Mouse (Mus musculus): ENCODE measurements around the gene Ren1. TPM values are rescaled to one million over a fixed set of nuclear protein-coding genes. Genes with fewer than 3 reads are reported as not detected.
"Not testable (repeated sequence)": the region's sequence is repeated elsewhere in the genome, so short reads cannot be mapped to it uniquely, and the experiment has no call there.

Ren1 gene
- polyA plus RNA-seq, 1 experiment from 2014 or later: not detected

- Histone ChIP-seq H3K36me3 (replicated peaks) (no peaks in the 10 kb centered on the region), H3K4me3 (no peak overlapping the region), H3K27me3 (ENCODE audit: poor library complexity, severe bottlenecking) (peaks cover 52% of the 10 kb centered on the region), H3K4me1 (peaks cover 32% of the 10 kb centered on the region), H3K9me3 (no peaks in the 10 kb centered on the region), H3K27ac (no peak overlapping the region)
- DNase-seq (ENCODE audit: extremely low spot score, low spot score): no peak
- 92% methylated on average over 8 of the region's 8 CpGs for WGBS
These were observed 24.4 kb upstream of the Ren1 start for GRCm38 (mm10) chr1:133325951-133326350.

DNA sequence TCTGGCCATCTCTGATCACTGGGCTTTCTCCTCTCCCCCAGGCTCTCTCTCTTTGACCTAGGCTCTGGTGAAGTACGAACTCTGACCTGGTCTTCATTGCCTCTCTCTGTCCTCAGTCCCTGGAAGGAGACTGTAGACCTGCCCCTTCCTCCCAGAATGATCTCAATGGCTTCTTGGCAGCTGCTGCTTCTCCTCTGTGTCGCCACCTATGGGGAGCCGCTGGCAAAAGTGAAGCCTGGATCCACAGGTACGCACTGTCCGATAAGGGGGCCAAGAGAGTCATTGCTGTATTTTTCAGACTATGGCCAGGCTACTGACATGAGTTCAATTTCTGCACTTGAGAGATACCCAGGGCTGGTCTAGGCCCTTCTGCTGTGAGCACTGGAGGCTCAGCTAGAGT, 23.2 kb upstream of the Ren1 start:
- Histone ChIP-seq H3K4me3 (no peak overlapping the region), H3K36me3 (replicated peaks) (no peaks in the 10 kb centered on the region), H3K27me3 (ENCODE audit: poor library complexity, severe bottlenecking) (peaks cover 64% of the 10 kb centered on the region), H3K4me1 (peaks cover 38% of the 10 kb centered on the region), H3K27ac (peak overlapping the region; percentile 15; the same call in 1 of the 2 replicates), H3K9me3 (no peaks in the 10 kb centered on the region)
- WGBS: 60% methylated on average over 5 of the region's 5 CpGs
- no peak for DNase-seq (ENCODE audit: extremely low spot score, low spot score)

GRCm38 (mm10) chr1:133328299-133328795, 22.0 kb upstream of the Ren1 start:
- no peaks in the 10 kb centered on the region for H3K36me3 ChIP-seq (replicated peaks)
- H3K27ac ChIP-seq: no peak overlapping the region
- H3K27me3 ChIP-seq (ENCODE audit: poor library complexity, severe bottlenecking): peaks cover 69% of the 10 kb centered on the region
- peaks cover 34% of the 10 kb centered on the region for H3K4me1 ChIP-seq
- no peaks in the 10 kb centered on the region for H3K9me3 ChIP-seq
- DNase-seq (ENCODE audit: extremely low spot score, low spot score): no peak
- 47% methylated on average over 6 of the region's 6 CpGs for WGBS
- H3K4me3 ChIP-seq: no peak overlapping the region

- peak overlapping the region; percentile 51 for H3K4me3 ChIP-seq
- peaks cover 27% of the 10 kb centered on the region for H3K4me1 ChIP-seq
- H3K9me3 ChIP-seq: no peaks in the 10 kb centered on the region
- peak; percentile 37 for DNase-seq (ENCODE audit: extremely low spot score, low spot score)
- H3K27ac ChIP-seq: peak overlapping the region; percentile 82
- no peaks in the 10 kb centered on the region for H3K36me3 ChIP-seq (replicated peaks)
- peaks cover 69% of the 10 kb centered on the region for H3K27me3 ChIP-seq (ENCODE audit: poor library complexity, severe bottlenecking)
- WGBS: 7% methylated on average over 34 of the region's 34 CpGs
These were observed 21.2 kb upstream of the Ren1 start for GRCm38 (mm10) chr1:133328896-133329637.

DNA sequence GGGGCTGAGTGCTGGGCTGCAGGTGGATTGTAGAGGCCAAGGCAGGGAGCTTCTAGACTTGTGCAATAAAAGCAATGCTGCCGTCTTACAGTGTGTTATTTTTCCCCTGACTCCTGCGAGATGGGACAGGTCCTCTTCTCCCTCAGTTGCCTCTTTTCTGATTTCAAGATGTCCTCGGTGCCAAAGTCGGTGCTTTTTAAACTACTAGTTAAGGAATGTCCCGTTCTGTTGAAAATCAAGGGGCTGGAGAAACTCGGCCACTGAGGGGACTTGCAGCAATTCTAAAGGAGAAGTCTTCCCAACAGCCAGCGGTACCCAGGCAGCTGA, 20.7 kb upstream of the Ren1 start:
- H3K27ac ChIP-seq: peak overlapping the region; percentile 82
- peaks cover 69% of the 10 kb centered on the region for H3K27me3 ChIP-seq (ENCODE audit: poor library complexity, severe bottlenecking)
- 17% methylated on average over 7 of the region's 7 CpGs for WGBS

GRCm38 (mm10) chr1:133331142-133331541, 19.2 kb upstream of the Ren1 start:
- Histone ChIP-seq H3K36me3 (replicated peaks) (no peaks in the 10 kb centered on the region), H3K27ac (no peak overlapping the region), H3K4me3 (no peak overlapping the region), H3K9me3 (no peaks in the 10 kb centered on the region), H3K4me1 (peaks cover 27% of the 10 kb centered on the region), H3K27me3 (ENCODE audit: poor library complexity, severe bottlenecking) (peaks cover 64% of the 10 kb centered on the region)
- 73% methylated on average over 3 of the region's 3 CpGs for WGBS
- no peak for DNase-seq (ENCODE audit: extremely low spot score, low spot score)

More for the DNA sequence above, 20.7 kb upstream of the Ren1 start:
- H3K4me1 ChIP-seq: peaks cover 27% of the 10 kb centered on the region
- H3K36me3 ChIP-seq (replicated peaks): no peaks in the 10 kb centered on the region
- H3K4me3 ChIP-seq: peak overlapping the region; percentile 51
- no peak for DNase-seq (ENCODE audit: extremely low spot score, low spot score)
- H3K9me3 ChIP-seq: no peaks in the 10 kb centered on the region

GRCm38 (mm10) chr1:133332656-133333430, 17.5 kb upstream of the Ren1 start:
- no peak for DNase-seq (ENCODE audit: extremely low spot score, low spot score)
- Histone ChIP-seq H3K36me3 (replicated peaks) (no peaks in the 10 kb centered on the region), H3K4me1 (peaks cover 27% of the 10 kb centered on the region), H3K4me3 (no peak overlapping the region), H3K27ac (no peak overlapping the region), H3K27me3 (ENCODE audit: poor library complexity, severe bottlenecking) (peaks cover 48% of the 10 kb centered on the region), H3K9me3 (no peaks in the 10 kb centered on the region)
- WGBS: 90% methylated on average over 11 of the region's 11 CpGs

- Histone ChIP-seq H3K27ac (no peak overlapping the region), H3K4me3 (no peak overlapping the region), H3K4me1 (peaks cover 17% of the 10 kb centered on the region), H3K9me3 (no peaks in the 10 kb centered on the region), H3K27me3 (ENCODE audit: poor library complexity, severe bottlenecking) (peaks cover 37% of the 10 kb centered on the region), H3K36me3 (replicated peaks) (no peaks in the 10 kb centered on the region)
- WGBS: 86% methylated on average over 6 of the region's 6 CpGs
- no peak for DNase-seq (ENCODE audit: extremely low spot score, low spot score)
These were observed 16.4 kb upstream of the Ren1 start for GRCm38 (mm10) chr1:133333937-133334336.

GRCm38 (mm10) chr1:133340403-133340802, 9.9 kb upstream of the Ren1 start:
- not testable (repeated sequence) for H3K27me3 ChIP-seq (ENCODE audit: poor library complexity, severe bottlenecking); H3K9me3 ChIP-seq; H3K27ac ChIP-seq; DNase-seq (ENCODE audit: extremely low spot score, low spot score); H3K4me1 ChIP-seq; H3K4me3 ChIP-seq; H3K36me3 ChIP-seq (replicated peaks)
- 77% methylated on average over 1 of the region's 1 CpGs for WGBS

DNA sequence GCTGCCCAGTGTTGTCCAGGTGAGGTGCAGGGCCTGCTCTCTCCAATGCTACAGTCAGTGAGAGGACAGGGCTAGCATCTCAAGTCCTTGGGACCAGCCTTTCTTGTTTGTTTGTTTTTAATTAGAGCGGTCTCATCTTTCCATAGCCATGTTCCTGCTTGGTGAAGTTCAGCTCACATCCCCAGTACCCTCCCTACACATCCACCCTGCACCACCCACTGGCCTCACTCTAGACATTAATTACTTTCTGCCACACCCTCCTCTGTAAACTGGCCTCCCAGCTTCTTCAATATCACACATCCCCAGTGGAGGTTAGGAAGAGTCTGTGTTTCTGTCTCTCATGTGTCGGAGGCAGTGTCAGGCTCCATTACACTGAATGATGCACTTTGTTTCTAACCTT, 6.0 kb upstream of the Ren1 start:
- no peaks in the 10 kb centered on the region for H3K36me3 ChIP-seq (replicated peaks)
- H3K4me1 ChIP-seq: no peaks in the 10 kb centered on the region
- H3K4me3 ChIP-seq: no peak overlapping the region
- no peak for DNase-seq (ENCODE audit: extremely low spot score, low spot score)
- H3K27ac ChIP-seq: no peak overlapping the region
- WGBS: 89% methylated on average over 2 of the region's 2 CpGs
- H3K9me3 ChIP-seq: no peaks in the 10 kb centered on the region
- no peaks in the 10 kb centered on the region for H3K27me3 ChIP-seq (ENCODE audit: poor library complexity, severe bottlenecking)

DNA sequence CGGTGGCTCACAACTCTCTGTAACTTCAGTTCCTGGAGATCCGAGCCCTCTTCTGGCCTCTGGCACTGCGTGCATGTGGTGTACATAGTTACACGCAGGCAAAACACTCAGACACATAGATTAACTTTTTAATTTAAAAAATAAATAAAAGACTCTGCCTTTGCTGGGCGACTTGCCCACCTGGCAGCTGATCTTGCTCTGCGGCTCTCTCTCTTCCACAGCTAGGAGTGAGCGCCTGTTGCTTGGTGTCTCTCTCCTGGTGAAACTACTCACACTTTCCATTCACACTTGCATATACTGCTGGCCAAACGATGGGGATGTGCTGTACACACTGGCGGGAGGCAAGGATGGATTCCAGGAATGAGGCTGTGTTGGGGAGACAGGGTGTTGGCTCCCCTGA, 3.8 kb upstream of the Ren1 start:
- Histone ChIP-seq H3K4me3 (no peak overlapping the region), H3K4me1 (0 out of 2 replicates have a peak, but pooled peaks cover 4% of the 10 kb centered on the region), H3K27ac (no peak overlapping the region), H3K36me3 (replicated peaks) (no peaks in the 10 kb centered on the region), H3K9me3 (no peaks in the 10 kb centered on the region), H3K27me3 (ENCODE audit: poor library complexity, severe bottlenecking) (no peaks in the 10 kb centered on the region)
- 89% methylated on average over 9 of the region's 9 CpGs for WGBS
- DNase-seq (ENCODE audit: extremely low spot score, low spot score): no peak

DNA sequence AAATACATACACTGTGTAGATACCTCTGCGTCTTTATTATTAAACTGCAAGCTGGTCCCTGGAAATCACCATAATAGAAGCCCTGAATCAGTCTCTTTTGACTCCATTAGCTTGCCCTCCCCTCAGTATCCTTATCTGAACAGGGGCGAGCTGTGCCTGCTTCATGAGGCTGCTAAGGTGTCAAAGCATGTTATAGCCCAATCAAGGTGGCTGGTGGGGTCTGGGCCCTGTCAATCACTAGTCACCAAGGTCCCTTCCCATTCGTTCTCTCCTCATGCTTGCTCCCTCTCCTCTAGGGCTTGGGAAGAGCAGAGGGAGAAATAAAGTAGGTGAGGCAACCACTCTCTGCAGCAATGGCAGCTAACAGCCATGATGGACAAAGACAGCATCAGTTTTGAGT, 3.1 kb upstream of the Ren1 start:
- 84% methylated on average over 3 of the region's 3 CpGs for WGBS
- H3K4me3 ChIP-seq: no peak overlapping the region
- H3K27me3 ChIP-seq (ENCODE audit: poor library complexity, severe bottlenecking): peaks cover 2% of the 10 kb centered on the region; the same call in 1 of the 2 replicates
- no peak for DNase-seq (ENCODE audit: extremely low spot score, low spot score)
- peaks cover 10% of the 10 kb centered on the region; the same call in 1 of the 2 replicates for H3K4me1 ChIP-seq
- no peaks in the 10 kb centered on the region for H3K9me3 ChIP-seq
- H3K27ac ChIP-seq: no peak overlapping the region
- H3K36me3 ChIP-seq (replicated peaks): no peaks in the 10 kb centered on the region
